Mouse (Mus musculus) E14TG2a.4 (cell line): Measurements from ENCODE around the gene Tmem50a.

Experiments
- H3K27me3 ChIP-seq: 2 replicates; pipeline ENCODE4 v1.6.1; 2014; ENCODE audit warnings: low read length, control low read depth; ENCODE audit not compliant: insufficient read depth
- H3K36me3 ChIP-seq: 2 replicates; pipeline ENCODE4 v1.6.1; 2014; ENCODE audit warnings: low read length, control low read depth; ENCODE audit not compliant: insufficient read depth
- H3K4me1 ChIP-seq: replicated peaks from 2 replicates; pipeline ENCODE4 v1.6.1; 2014; ENCODE audit warnings: low read depth, low read length, control low read depth
- H3K4me3 ChIP-seq: replicated peaks from 2 replicates; pipeline ENCODE4 v1.5.1; 2014; ENCODE audit warnings: mild to moderate bottlenecking, low read length
- H3K9me3 ChIP-seq: 2 replicates; pipeline ENCODE4 v1.6.1; 2014; ENCODE audit warnings: low read length, control low read depth
- CTCF ChIP-seq: conservative IDR thresholded peaks from 2 replicates; pipeline ENCODE4 v1.5.1; 2014; ENCODE audit warnings: low read length
- NANOG ChIP-seq: IDR thresholded peaks from 2 replicates; pipeline ENCODE4 v1.6.1; 2014; ENCODE audit warnings: borderline replicate concordance, low read length, mixed read lengths
- POU5F1 ChIP-seq: IDR thresholded peaks from 2 replicates; pipeline ENCODE4 v1.6.1; 2014; ENCODE audit warnings: low read length, borderline replicate concordance

The Tmem50a gene

DNA sequence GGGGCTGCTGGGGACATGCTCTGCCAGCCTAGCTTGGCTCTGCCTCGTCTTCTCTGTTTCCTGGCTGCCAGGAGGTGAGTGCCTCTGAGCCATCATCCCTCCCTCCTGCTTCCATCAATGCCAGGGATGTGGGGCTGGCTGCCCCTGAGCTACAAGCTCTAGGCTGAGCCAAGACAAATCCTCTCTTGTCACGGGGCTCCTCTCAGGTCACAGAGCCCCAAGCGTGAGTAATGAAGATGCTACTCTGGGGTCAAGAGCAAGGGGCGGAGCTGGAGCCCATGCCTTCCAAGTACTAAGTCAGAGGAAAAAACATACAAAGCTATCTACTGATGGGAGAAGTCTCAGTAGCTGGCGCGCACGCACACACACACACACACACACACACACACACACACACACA, 11.8 kb downstream of the Tmem50a start:
- Histone ChIP-seq H3K27me3 (no peaks in the 10 kb centered on the region), H3K36me3 (peaks cover 99% of the 10 kb centered on the region), H3K4me3 (no peak overlapping the region), H3K9me3 (no peaks in the 10 kb centered on the region), H3K4me1 (peaks cover 47% of the 10 kb centered on the region)
- no peak for TF ChIP-seq CTCF
- TF ChIP-seq NANOG = no peak

DNA sequence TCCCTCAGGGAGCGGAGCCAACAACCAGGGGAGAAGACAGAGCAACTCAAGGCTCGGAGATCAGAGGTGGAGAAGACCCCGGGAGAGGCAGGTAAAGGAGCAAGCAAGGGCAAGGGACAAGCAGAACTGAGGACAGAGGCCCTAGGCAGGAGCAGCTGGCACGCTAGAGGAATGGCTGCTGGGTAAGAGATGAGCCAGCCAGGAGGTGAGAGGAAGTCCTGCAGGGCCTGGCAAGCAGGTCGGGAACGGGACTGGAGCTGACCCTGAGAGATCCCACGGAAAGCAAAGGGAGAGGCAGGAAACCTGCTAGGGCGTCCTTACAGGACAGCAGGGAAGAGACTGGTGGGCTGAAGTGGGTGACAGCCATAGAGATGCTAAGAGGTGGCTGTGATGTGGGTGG, 13.7 kb downstream of the Tmem50a start:
- peaks cover 99% of the 10 kb centered on the region for H3K36me3 ChIP-seq
- no peaks in the 10 kb centered on the region for H3K27me3 ChIP-seq
- H3K4me3 ChIP-seq = no peak overlapping the region
- H3K9me3 ChIP-seq = no peaks in the 10 kb centered on the region
- TF ChIP-seq POU5F1 = no peak
- TF ChIP-seq NANOG = no peak
- no peak for TF ChIP-seq CTCF
- H3K4me1 ChIP-seq = peaks cover 29% of the 10 kb centered on the region

DNA sequence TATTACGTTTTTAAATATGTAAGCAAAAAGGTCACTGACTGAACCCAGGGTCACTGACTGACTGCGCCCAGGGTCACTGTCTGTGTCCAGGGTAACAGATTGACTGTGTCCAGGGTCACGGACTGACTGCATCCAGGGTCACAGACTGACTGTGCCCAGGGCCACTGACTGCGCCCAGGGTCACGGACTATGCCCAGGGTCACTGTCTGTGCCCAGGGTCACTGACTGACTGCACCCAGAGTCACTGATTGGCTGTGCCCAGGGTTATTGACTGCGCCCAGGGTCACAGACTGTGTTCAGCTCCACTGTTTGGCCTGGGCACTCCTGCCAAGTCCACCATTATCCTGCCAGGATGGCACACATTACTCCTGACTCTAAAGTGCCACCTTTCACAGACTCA, 17.6 kb downstream of the Tmem50a start:
- Histone ChIP-seq H3K4me3 (no peak overlapping the region), H3K27me3 (no peaks in the 10 kb centered on the region), H3K36me3 (peaks cover 70% of the 10 kb centered on the region), H3K9me3 (no peaks in the 10 kb centered on the region), H3K4me1 (peaks cover 27% of the 10 kb centered on the region)
- TF ChIP-seq NANOG = no peak
- no peak for TF ChIP-seq CTCF
- TF ChIP-seq POU5F1 = no peak

DNA sequence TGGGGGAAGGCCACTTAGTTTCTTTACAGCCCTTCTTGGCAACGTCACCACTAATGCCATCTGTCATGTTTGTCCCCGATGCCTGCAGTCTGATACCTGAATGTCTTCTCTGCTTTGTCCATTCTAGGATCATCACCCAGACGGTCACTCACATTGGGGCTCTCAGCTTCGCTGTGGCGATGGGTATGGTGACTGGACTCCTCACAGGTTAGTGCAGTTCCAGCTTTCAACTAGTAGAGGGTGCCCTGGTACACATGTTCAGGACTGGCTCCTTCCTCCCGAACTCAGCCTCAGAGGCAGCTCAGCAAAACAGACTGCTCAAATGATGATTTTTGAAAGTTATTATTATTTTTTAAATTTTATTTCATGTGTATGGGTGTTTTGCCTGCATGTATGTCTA, 22.7 kb downstream of the Tmem50a start:
- Histone ChIP-seq H3K4me3 (no peak overlapping the region), H3K27me3 (peaks cover 9% of the 10 kb centered on the region; the same call in 1 of the 2 replicates), H3K4me1 (peaks cover 24% of the 10 kb centered on the region), H3K9me3 (no peaks in the 10 kb centered on the region), H3K36me3 (peaks cover 19% of the 10 kb centered on the region)
- TF ChIP-seq POU5F1 (no peak), NANOG (no peak), CTCF (no peak)

DNA sequence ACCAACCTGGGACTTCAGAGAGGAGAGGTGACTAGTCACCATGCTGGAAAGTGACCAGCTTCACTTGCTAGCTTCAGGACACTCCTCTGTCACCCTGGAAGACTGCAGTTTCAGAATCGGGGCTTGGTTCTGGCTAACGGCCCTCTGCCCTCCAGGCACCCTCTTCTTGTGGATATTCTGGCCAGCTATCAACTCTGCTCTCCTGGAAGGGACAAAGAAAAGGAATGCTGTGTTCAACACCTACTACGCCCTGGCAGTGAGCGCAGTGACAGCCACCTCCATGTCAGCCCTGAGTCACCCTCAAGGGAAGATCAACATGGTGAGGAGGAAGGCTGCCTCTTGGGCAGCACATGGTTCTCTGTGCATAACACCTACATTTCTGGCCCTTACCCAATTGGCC, 30.5 kb downstream of the Tmem50a start:
- Histone ChIP-seq H3K27me3 (peaks cover 13% of the 10 kb centered on the region), H3K9me3 (no peaks in the 10 kb centered on the region), H3K4me1 (peaks cover 38% of the 10 kb centered on the region), H3K4me3 (no peak overlapping the region), H3K36me3 (no peaks in the 10 kb centered on the region)
- no peak for TF ChIP-seq CTCF
- no peak for TF ChIP-seq POU5F1
- no peak for TF ChIP-seq NANOG

DNA sequence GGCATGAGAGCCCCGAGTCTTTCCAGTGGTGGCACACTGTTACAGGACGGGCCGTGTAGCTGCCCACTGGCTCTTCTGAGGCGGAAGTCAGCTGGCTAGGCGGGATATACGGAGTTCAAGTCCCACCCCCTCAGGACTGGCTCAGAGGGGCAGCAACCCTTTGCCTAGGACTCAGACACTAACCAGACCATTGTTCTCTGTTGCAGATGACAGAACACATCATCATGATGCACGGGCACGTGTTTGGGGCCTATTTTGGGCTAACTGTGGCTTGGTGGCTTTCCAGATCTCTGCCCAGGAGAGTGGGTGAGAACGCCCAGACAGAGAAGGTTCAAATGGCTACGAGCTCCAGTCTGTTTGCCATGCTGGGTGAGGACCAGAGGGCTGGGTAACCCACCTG, 31.0 kb downstream of the Tmem50a start:
- H3K27me3 ChIP-seq = peaks cover 13% of the 10 kb centered on the region
- no peaks in the 10 kb centered on the region for H3K36me3 ChIP-seq
- no peak for TF ChIP-seq CTCF
- TF ChIP-seq POU5F1 = no peak
- TF ChIP-seq NANOG = no peak

DNA sequence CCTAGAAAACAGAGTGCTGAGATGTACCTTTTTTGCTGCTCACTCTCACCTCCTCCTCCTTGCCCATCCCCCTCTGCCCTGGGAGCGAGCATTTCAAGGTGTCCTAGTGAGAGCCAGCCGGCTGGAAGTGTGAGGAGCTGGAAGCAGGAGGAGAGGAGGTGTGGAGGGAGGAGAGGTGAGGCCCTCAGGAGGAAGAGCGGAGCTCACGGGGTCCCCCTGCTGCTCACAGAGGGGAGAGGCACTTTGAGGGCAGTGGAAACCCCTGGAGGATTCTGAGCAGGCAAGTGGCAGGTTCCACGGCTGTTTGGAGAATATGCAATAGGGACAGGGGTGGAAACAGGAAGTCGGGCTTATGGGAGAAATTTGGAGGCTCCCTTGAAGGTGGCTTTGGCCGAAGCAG, 31.6 kb downstream of the Tmem50a start:
- TF ChIP-seq CTCF (peak; percentile 88), NANOG (no peak)
- Histone ChIP-seq H3K9me3 (no peaks in the 10 kb centered on the region), H3K4me1 (peaks cover 46% of the 10 kb centered on the region), H3K27me3 (peaks cover 11% of the 10 kb centered on the region), H3K4me3 (no peak overlapping the region), H3K36me3 (no peaks in the 10 kb centered on the region)

More for the DNA sequence above, 31.0 kb downstream of the Tmem50a start:
- H3K9me3 ChIP-seq = no peaks in the 10 kb centered on the region
- H3K4me1 ChIP-seq = peaks cover 44% of the 10 kb centered on the region
- H3K4me3 ChIP-seq = no peak overlapping the region

DNA sequence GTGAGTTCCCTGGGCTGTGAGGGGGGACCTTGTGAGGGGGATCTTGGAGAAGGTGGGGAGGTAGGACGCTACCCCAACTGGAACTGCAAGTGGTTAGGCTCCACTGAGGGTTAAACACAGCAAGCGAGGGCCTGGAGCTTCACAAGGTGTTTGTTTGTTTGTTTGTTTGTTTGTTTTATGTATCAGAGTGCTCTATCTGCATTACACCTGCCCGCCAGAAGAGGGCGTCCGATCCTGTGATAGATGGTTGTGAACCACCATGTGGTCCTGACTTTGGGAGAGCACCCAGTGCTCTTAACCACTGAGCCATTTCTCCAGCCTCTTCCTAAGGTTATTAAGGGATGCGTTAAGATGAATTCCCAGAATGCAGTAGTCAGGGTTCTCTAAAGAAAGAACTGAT, 34.8 kb downstream of the Tmem50a start:
- TF ChIP-seq CTCF (peak; percentile 57), NANOG (no peak)
- peaks cover 56% of the 10 kb centered on the region for H3K4me1 ChIP-seq
- H3K4me3 ChIP-seq = peak overlapping the region; percentile 67

DNA sequence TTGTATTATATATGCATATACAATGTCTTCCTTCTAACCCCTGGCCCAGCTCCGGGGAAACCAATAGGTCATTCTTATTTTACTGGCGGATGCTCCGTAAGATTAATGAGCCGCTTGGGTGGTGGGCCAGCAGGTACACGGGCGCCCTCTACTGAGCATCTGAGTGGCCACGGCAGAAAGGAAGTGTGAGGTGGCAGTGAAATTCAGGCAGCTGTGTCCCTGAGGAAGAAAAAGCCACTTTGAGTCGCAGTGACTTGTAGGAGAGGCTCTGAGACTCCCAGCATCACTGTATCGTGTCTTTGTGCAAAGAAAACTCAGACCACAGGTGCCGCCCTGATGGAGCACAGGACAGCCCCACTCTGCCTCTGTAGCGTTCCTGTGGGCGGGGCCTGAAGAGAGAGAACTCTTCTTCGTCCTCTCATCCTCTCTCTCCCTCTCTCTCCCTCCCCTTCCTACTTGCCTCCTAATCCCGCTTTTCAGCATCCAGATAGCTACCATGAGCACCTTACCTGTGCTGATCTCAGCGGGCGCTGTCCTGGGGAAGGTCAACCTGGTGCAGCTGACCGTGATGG, 35.3 kb downstream of the Tmem50a start:
- Histone ChIP-seq H3K27me3 (no peaks in the 10 kb centered on the region), H3K4me1 (peaks cover 60% of the 10 kb centered on the region), H3K4me3 (peak overlapping the region; percentile 67), H3K9me3 (no peaks in the 10 kb centered on the region), H3K36me3 (no peaks in the 10 kb centered on the region)
- TF ChIP-seq CTCF = peak; percentile 70
- TF ChIP-seq POU5F1 = no peak
- TF ChIP-seq NANOG = no peak

More for the DNA sequence above, 34.8 kb downstream of the Tmem50a start:
- no peaks in the 10 kb centered on the region for H3K36me3 ChIP-seq
- H3K9me3 ChIP-seq = no peaks in the 10 kb centered on the region
- H3K27me3 ChIP-seq = no peaks in the 10 kb centered on the region

DNA sequence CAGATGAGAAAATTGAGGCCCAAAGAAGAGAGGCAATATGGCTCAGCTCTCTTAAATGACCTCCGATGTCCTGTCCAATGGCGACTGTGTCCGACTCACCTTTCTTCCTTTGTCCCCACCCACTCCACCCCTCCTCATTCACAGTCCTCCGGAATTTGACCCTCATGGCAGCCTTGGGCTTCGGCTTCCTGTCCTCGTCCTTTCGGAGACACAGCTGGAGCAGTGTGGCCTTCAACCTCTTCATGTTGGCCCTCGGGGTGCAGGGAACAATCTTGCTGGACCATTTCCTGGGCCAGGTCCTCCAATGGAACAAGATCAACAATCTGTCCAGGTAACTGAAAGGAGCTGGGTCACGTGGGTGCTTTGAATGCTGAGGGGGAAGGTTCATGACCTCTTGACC, 38.7 kb downstream of the Tmem50a start:
- TF ChIP-seq CTCF (no peak), POU5F1 (no peak), NANOG (no peak)
- peak overlapping the region; percentile 65 for H3K4me3 ChIP-seq
- no peaks in the 10 kb centered on the region for H3K27me3 ChIP-seq

More for the DNA sequence above, 38.7 kb downstream of the Tmem50a start:
- no peaks in the 10 kb centered on the region for H3K36me3 ChIP-seq
- no peaks in the 10 kb centered on the region for H3K9me3 ChIP-seq
- H3K4me1 ChIP-seq = peaks cover 56% of the 10 kb centered on the region
